Mouse (Mus musculus): ENCODE data around the gene Fgf15. TPM values are rescaled to one million over a fixed set of nuclear protein-coding genes. Genes with fewer than 3 reads are reported as not detected.

Fgf15 gene
- polyA plus RNA-seq, 1 experiment from 2014 or later = 0.11 TPM

DNA sequence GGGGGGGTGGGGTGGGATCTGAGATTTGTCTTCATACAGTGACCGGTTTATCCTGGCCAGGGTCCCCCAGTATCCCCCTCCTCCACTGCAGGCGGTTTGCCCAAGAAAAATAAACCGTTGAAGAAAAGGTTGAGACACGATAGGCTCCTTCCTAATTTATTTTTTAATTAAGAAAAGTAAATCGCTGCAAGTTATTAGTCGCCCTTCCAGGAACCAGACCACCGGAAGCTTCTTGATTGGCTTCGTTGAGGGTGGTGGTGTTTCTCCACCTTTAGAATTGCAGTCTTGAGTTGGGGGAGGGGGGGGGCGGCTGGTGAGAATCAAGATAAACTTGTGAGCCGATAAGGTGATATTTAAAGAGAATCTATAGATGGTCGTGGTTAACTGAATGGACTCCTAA, 44.3 kb downstream of the Fgf15 start:
- peak overlapping the region; percentile 89 for H3K9ac ChIP-seq
- no peak for ATAC-seq (ENCODE audit: extremely low read depth, insufficient number of reproducible peaks, low FRiP score, low TSS enrichment)
- WGBS = under 1% methylated on average over 11 of the region's 11 CpGs
- peaks cover 17% of the 10 kb centered on the region for H3K36me3 ChIP-seq
- H3K4me2 ChIP-seq = peak overlapping the region; percentile 97
- 0 out of 2 replicates have a peak, but pooled peaks cover 3% of the 10 kb centered on the region for H3K27me3 ChIP-seq (replicated peaks)
- peak overlapping the region; percentile 97 for H3K27ac ChIP-seq (replicated peaks)
- no peaks in the 10 kb centered on the region for H3K9me3 ChIP-seq
- peak overlapping the region; percentile 85 for H3K4me3 ChIP-seq
- H3K4me1 ChIP-seq = peaks cover 48% of the 10 kb centered on the region

DNA sequence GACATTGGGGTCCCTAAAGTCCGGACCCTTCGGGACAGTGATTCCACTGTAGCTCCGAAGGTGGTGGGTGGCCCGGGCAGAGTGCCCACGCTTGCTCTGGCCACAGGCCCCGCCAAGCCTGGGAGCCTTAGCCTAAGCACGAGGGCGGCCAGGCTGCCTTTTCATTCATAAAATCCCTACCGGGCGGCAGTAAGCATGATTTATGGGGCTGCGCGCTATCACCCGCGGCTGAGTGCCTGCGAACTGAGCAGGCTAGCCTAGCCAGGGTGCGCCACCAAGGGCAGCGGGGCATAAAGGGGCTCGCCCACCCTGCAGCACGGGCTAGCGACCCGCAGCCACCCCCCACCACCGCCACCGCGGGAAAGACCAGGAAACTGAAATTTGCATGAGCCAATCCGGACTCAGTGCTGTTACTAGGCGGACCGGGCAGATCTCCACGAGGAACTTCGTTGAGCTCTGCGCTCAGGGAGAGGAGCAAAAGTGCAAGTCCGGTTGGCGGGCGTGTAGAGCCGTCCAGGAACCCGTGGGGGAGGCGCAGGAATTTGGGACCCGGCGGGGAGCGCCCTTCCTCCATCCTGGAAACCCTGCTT, 45.0 kb downstream of the Fgf15 start:
- Histone ChIP-seq H3K9me3 (no peaks in the 10 kb centered on the region), H3K27me3 (replicated peaks) (0 out of 2 replicates have a peak, but pooled peaks cover 3% of the 10 kb centered on the region), H3K4me1 (peaks cover 41% of the 10 kb centered on the region), H3K36me3 (peaks cover 10% of the 10 kb centered on the region), H3K27ac (replicated peaks) (peak overlapping the region; percentile 97), H3K4me2 (peak overlapping the region; percentile 97), H3K9ac (peak overlapping the region; percentile 89), H3K4me3 (peak overlapping the region; percentile 85)
- WGBS = under 1% methylated on average over 39 of the region's 39 CpGs
- peak; percentile 57 for ATAC-seq (ENCODE audit: extremely low read depth, insufficient number of reproducible peaks, low FRiP score, low TSS enrichment)

DNA sequence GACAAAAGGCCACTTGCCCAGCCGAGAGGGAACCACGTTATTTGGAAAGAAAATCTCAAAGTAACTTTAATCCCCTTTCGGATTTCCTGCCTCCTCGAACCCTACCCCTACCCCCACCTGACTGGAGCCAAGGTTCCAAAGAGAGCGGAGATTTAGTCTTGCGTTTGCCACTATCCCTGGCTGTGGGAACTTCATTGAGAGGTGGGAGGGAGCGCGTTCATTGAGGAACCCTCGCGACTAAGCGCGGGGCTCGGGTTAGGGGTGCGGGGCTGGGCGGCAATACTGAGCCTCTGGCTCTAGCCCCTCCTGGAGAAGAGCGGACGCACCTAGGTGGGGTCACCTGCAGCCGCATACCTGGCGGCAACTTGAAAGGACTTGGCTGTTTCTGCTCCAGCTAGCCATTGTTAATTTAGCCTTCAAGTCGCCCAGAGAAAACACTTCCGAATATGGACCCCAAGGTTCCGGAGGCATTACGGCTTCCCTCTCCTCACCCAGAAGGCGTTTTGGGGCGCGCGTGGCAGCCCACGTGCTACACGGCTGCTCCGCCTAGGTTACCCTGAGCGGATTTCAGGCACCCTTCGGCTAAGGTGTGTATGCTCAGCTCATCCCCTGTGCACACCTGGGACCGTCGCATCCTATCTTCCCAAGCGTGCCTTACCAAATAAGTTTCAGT, 45.9 kb downstream of the Fgf15 start:
- H3K4me1 ChIP-seq = peaks cover 32% of the 10 kb centered on the region
- no peak for ATAC-seq (ENCODE audit: extremely low read depth, insufficient number of reproducible peaks, low FRiP score, low TSS enrichment)

DNA sequence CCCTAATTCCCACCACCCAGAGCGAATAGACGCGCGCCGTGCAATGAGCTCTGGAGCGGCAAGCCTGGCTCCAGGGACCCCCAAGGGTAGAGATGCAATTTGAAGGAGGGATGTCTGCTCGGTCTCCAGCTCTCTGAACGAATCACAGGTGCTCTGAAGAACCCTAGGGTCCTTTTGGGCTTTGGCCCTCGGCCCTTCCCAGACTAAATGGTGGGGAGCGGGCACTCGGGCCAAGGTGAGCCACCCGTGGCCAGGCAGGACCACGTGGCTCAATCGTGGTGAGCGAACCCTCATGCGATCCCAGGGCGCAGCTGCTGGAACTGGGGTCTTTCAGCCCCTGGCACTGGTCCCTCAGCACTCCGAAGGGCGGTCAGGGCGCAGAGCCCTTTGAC, 46.4 kb downstream of the Fgf15 start:
- Histone ChIP-seq H3K27ac (replicated peaks) (peak overlapping the region; percentile 97), H3K9me3 (no peaks in the 10 kb centered on the region), H3K36me3 (no peaks in the 10 kb centered on the region), H3K4me3 (peak overlapping the region; percentile 85), H3K4me1 (peaks cover 30% of the 10 kb centered on the region), H3K4me2 (peak overlapping the region; percentile 97), H3K27me3 (replicated peaks) (0 out of 2 replicates have a peak, but pooled peaks cover 3% of the 10 kb centered on the region), H3K9ac (peak overlapping the region; percentile 89)
- WGBS = under 1% methylated on average over 20 of the region's 20 CpGs
- no peak for ATAC-seq (ENCODE audit: extremely low read depth, insufficient number of reproducible peaks, low FRiP score, low TSS enrichment)

More for the DNA sequence above, 45.9 kb downstream of the Fgf15 start:
- peaks cover 1% of the 10 kb centered on the region for H3K36me3 ChIP-seq
- H3K27me3 ChIP-seq (replicated peaks) = 0 out of 2 replicates have a peak, but pooled peaks cover 3% of the 10 kb centered on the region
- peak overlapping the region; percentile 97 for H3K4me2 ChIP-seq
- peak overlapping the region; percentile 97 for H3K27ac ChIP-seq (replicated peaks)
- WGBS = under 1% methylated on average over 35 of the region's 35 CpGs
- peak overlapping the region; percentile 89 for H3K9ac ChIP-seq
- H3K4me3 ChIP-seq = peak overlapping the region; percentile 85
- no peaks in the 10 kb centered on the region for H3K9me3 ChIP-seq

DNA sequence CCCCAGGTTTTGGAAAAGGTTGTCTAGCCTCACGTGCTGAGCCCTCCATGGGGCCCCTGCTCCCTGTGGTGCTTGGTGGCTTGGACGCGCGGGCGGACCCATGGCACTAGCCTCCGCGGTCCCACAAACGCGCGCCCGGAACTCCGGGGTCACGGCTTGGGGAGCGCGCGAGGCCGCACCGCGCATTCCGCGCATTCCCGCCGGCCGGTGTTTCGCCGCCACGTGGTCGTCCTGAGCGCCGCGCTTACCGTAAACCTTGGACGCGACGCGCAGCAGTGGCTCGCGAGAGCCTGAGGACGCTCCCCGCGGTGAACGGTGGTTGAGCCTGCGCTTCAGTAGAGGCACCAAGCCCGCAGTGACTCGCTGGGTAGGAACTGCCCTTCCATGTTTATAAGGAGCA, 46.9 kb downstream of the Fgf15 start:
- 0 out of 2 replicates have a peak, but pooled peaks have one; percentile 25 for ATAC-seq (ENCODE audit: extremely low read depth, insufficient number of reproducible peaks, low FRiP score, low TSS enrichment)
- Histone ChIP-seq H3K27ac (replicated peaks) (peak overlapping the region; percentile 97), H3K9me3 (no peaks in the 10 kb centered on the region), H3K9ac (peak overlapping the region; percentile 89), H3K4me2 (peak overlapping the region; percentile 97), H3K36me3 (no peaks in the 10 kb centered on the region), H3K27me3 (replicated peaks) (0 out of 2 replicates have a peak, but pooled peaks cover 3% of the 10 kb centered on the region), H3K4me1 (peaks cover 30% of the 10 kb centered on the region), H3K4me3 (peak overlapping the region; percentile 85)
- under 1% methylated on average over 45 of the region's 45 CpGs for WGBS

Other genes starting within 250 kb of the Fgf15 start
- gene Ano1, start 144.6 kb upstream of the Fgf15 start, polyA plus RNA-seq (2015; fragmentation: Nextera tagmentation; extraction: Ambion mirVana) = 8.3 and 8.4 TPM in 2 replicates
- 0.18 and 0.20 TPM in 2 replicates for gene Fgf3, start 58.4 kb upstream of the Fgf15 start, polyA plus RNA-seq (2015; fragmentation: Nextera tagmentation; extraction: Ambion mirVana)
- gene Fgf4, start 49.2 kb upstream of the Fgf15 start, polyA plus RNA-seq (2015; fragmentation: Nextera tagmentation; extraction: Ambion mirVana) = 0.08 TPM in 1 of 2 replicates, not detected in the other
- gene LTO1, start 18.6 kb downstream of the Fgf15 start, polyA plus RNA-seq (2015; fragmentation: Nextera tagmentation; extraction: Ambion mirVana) = 19.7 and 21.3 TPM in 2 replicates
- 52.6 and 67.5 TPM in 2 replicates for gene Ccnd1, start 43.4 kb downstream of the Fgf15 start, polyA plus RNA-seq (2015; fragmentation: Nextera tagmentation; extraction: Ambion mirVana)